Mouse (Mus musculus) stomach, postnatal 0 days (tissue): ENCODE measurements around the gene Sorcs3. TPM values are rescaled to one million over a fixed set of nuclear protein-coding genes. Genes with fewer than 3 reads are reported as not detected.

Experiments
- ATAC-seq: fragments of 200-750 bp; cut with Nextera tagmentation; 2 replicates; pipeline ENCODE4 v1.8.0; 2017; ENCODE audit not compliant: low FRiP score, low TSS enrichment
- DNase-seq: peaks from one replicate; pipeline ENCODE4 v3.0.0-alpha.2; 2016; ENCODE audit warnings: low spot score
- H3K27ac ChIP-seq: fragments of 300-500 bp; sonication (generic); replicated peaks from 2 replicates; pipeline ENCODE4 v1.5.1; 2014; ENCODE audit warnings: mild to moderate bottlenecking, control low read depth
- H3K27me3 ChIP-seq: fragments of 300-500 bp; sonication (generic); 2 replicates; pipeline ENCODE4 v1.6.1; 2014; ENCODE audit warnings: low read length; ENCODE audit not compliant: control insufficient read depth, insufficient read depth
- H3K36me3 ChIP-seq: fragments of 300-500 bp; sonication (generic); 2 replicates; pipeline ENCODE4 v1.6.1; 2014; ENCODE audit warnings: low read length, mixed read lengths; ENCODE audit not compliant: control insufficient read depth, insufficient read depth
- H3K4me1 ChIP-seq: fragments of 300-500 bp; sonication (generic); replicated peaks from 2 replicates; pipeline ENCODE4 v1.6.1; 2014; ENCODE audit warnings: antibody characterized with exemption; ENCODE audit not compliant: control insufficient read depth, insufficient read depth
- H3K4me2 ChIP-seq: fragments of 300-500 bp; sonication (generic); replicated peaks from 2 replicates; pipeline ENCODE4 v1.6.1; 2014; ENCODE audit warnings: low read depth, mild to moderate bottlenecking, control low read depth, moderate library complexity
- H3K4me3 ChIP-seq: fragments of 300-500 bp; sonication (generic); 2 replicates; pipeline ENCODE4 v1.5.1; 2014; ENCODE audit warnings: low read depth, low read length, control low read depth
- H3K9ac ChIP-seq: fragments of 300-500 bp; sonication (generic); 2 replicates; pipeline ENCODE4 v1.6.1; 2014; ENCODE audit warnings: mild to moderate bottlenecking, low read length, control low read depth, mixed read lengths
- H3K9me3 ChIP-seq: fragments of 300-500 bp; sonication (generic); 2 replicates; pipeline ENCODE4 v1.6.1; 2016; ENCODE audit warnings: low read length; ENCODE audit not compliant: control insufficient read depth
- CTCF ChIP-seq: IDR thresholded peaks from 2 replicates; pipeline ENCODE4 v1.5.1; 2016; ENCODE audit warnings: antibody characterized with exemption, low read depth, mild to moderate bottlenecking, moderate library complexity
- EP300 ChIP-seq: optimal IDR thresholded peaks from 2 replicates; pipeline ENCODE3; 2016; ENCODE audit warnings: antibody characterized with exemption
- WGBS: fragments of 180-500 bp; shearing (Covaris S2); extraction: QIAGEN DNeasy Blood & Tissue Kit; methylation state at CpG from one replicate; pipeline ENCODE4 v1.1.7; 2014; 5-methylcytosine and 5-hydroxymethylcytosine counted together
- polyA plus RNA-seq: library from polyadenylated mRNA; unstranded; fragments of >200 nt; fragmentation: Nextera tagmentation; extraction: Ambion mirVana; gene quantifications from 2 replicates; pipeline ENCODE4 v1.2.1, GENCODE M21; 2015

Sorcs3 gene
- polyA plus RNA-seq, 1 experiment from 2014 or later, result 0.28 TPM

DNA sequence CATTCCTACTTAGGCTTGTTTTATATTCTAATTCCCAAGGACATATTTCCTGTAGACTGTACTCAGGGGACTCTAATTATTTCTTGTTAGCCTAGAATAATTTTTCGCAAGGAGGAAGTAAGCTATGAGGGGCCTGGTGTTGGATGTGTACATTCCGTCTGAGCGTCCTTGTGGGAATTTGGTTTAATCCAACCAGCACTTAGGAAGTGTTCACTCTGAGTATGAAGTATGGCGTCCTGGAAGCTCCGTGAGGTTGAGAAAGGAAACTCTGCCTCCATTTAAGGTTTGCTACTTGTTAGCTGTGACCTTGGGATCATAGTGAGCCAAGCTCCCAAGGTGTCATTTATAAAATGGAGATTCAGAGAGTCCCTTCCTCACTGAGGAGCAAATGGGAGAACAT is 132.3 kb downstream of the Sorcs3 start:
- Histone ChIP-seq H3K4me2 (no peak overlapping the region), H3K27me3 (no peaks in the 10 kb centered on the region), H3K27ac (no peak overlapping the region), H3K4me3 (no peak overlapping the region), H3K4me1 (no peaks in the 10 kb centered on the region), H3K36me3 (no peaks in the 10 kb centered on the region), H3K9me3 (no peaks in the 10 kb centered on the region), H3K9ac (no peak overlapping the region)
- ATAC-seq (no peak), DNase-seq (no peak)
- no peak for TF ChIP-seq EP300
- no peak for TF ChIP-seq CTCF
- 75% methylated on average over 5 of the region's 5 CpGs for WGBS

DNA sequence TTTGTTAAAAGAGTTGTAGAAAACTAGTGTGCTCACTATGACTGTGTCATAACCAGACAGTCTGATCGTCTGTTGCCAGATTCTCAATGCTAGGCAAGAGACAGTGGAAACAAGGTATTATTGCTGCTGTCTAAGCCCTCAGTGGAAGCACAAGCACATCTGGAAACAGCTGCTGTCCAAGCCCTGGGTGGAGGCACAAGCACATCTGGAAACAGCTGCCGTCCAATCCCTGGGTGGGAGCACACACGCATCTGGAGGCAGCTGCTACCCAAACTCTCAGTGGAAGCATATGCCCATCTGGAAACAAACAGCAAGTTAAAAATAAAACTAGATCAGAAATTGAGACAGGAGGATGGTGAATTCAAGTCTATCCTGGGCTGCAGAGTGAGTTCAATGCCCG is 136.9 kb downstream of the Sorcs3 start:
- ATAC-seq, result no peak
- WGBS, result 54% methylated on average over 4 of the region's 4 CpGs
- H3K4me1 ChIP-seq, result no peaks in the 10 kb centered on the region
- H3K27ac ChIP-seq, result no peak overlapping the region
- H3K36me3 ChIP-seq, result no peaks in the 10 kb centered on the region
- H3K4me3 ChIP-seq, result no peak overlapping the region
- H3K27me3 ChIP-seq, result no peaks in the 10 kb centered on the region
- no peak overlapping the region for H3K9ac ChIP-seq
- TF ChIP-seq CTCF (no peak), EP300 (no peak)
- no peak overlapping the region for H3K4me2 ChIP-seq
- no peak for DNase-seq
- no peaks in the 10 kb centered on the region for H3K9me3 ChIP-seq

- no peak for ATAC-seq
- no peaks in the 10 kb centered on the region for H3K27me3 ChIP-seq
- no peak overlapping the region for H3K9ac ChIP-seq
- no peaks in the 10 kb centered on the region for H3K4me1 ChIP-seq
- no peak for DNase-seq
- WGBS, result 58% methylated on average over 7 of the region's 7 CpGs
- H3K27ac ChIP-seq, result no peak overlapping the region
- H3K9me3 ChIP-seq, result no peaks in the 10 kb centered on the region
- H3K4me2 ChIP-seq, result no peak overlapping the region
- no peak overlapping the region for H3K4me3 ChIP-seq
- no peaks in the 10 kb centered on the region for H3K36me3 ChIP-seq
- TF ChIP-seq CTCF, result no peak
- TF ChIP-seq EP300, result no peak
Observed at GRCm38 (mm10) chr19:48343442-48343841, 137.6 kb downstream of the Sorcs3 start.

DNA sequence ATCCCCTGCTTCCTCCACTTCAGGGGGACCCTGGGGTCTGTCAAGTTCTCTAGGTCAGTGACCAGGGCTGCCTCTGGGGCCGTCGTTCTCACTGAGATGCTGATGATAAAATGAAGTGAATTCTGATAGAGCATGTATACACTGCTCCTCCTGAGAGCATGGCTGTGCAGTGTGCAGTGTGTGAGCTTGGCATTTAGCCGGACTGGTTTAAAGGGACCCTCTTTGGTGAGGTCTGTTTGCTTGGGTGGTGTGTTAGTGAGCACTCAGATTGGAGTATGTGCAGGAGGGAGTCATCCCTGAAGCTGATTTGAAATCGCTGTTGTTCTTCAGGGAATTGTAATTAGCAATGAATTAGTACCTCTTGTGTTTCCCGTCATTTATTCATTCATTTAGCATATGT is 141.3 kb downstream of the Sorcs3 start:
- DNase-seq (no peak), ATAC-seq (no peak)
- Histone ChIP-seq H3K36me3 (no peaks in the 10 kb centered on the region), H3K9me3 (no peaks in the 10 kb centered on the region), H3K27ac (no peak overlapping the region), H3K4me1 (no peaks in the 10 kb centered on the region), H3K4me3 (no peak overlapping the region), H3K27me3 (no peaks in the 10 kb centered on the region), H3K4me2 (no peak overlapping the region), H3K9ac (no peak overlapping the region)
- TF ChIP-seq CTCF (no peak), EP300 (no peak)
- WGBS, result 69% methylated on average over 5 of the region's 5 CpGs

- no peaks in the 10 kb centered on the region for H3K27me3 ChIP-seq
- no peak overlapping the region for H3K27ac ChIP-seq
- no peaks in the 10 kb centered on the region for H3K9me3 ChIP-seq
- no peak for ATAC-seq
- H3K4me2 ChIP-seq, result no peak overlapping the region
- 70% methylated on average over 2 of the region's 2 CpGs for WGBS
- no peaks in the 10 kb centered on the region for H3K4me1 ChIP-seq
- no peak for DNase-seq
- TF ChIP-seq EP300 (no peak), CTCF (no peak)
- H3K9ac ChIP-seq, result no peak overlapping the region
- H3K36me3 ChIP-seq, result no peaks in the 10 kb centered on the region
- H3K4me3 ChIP-seq, result no peak overlapping the region
Observed at GRCm38 (mm10) chr19:48356806-48357205, 151.0 kb downstream of the Sorcs3 start.

GRCm38 (mm10) chr19:48362167-48362566 is 156.3 kb downstream of the Sorcs3 start:
- Histone ChIP-seq H3K4me3 (no peak overlapping the region), H3K9me3 (no peaks in the 10 kb centered on the region), H3K27ac (no peak overlapping the region), H3K9ac (no peak overlapping the region), H3K4me2 (no peak overlapping the region), H3K4me1 (no peaks in the 10 kb centered on the region), H3K36me3 (no peaks in the 10 kb centered on the region), H3K27me3 (no peaks in the 10 kb centered on the region)
- 81% methylated on average over 2 of the region's 2 CpGs for WGBS
- TF ChIP-seq EP300, result no peak
- TF ChIP-seq CTCF, result no peak
- ATAC-seq, result no peak
- DNase-seq, result no peak
